Mouse (Mus musculus): Measurements from ENCODE around the gene Plek2.
"Not testable (repeated sequence)": the region's sequence is repeated elsewhere in the genome, so short reads cannot be mapped to it uniquely, and the experiment has no call there.

Plek2 gene

DNA sequence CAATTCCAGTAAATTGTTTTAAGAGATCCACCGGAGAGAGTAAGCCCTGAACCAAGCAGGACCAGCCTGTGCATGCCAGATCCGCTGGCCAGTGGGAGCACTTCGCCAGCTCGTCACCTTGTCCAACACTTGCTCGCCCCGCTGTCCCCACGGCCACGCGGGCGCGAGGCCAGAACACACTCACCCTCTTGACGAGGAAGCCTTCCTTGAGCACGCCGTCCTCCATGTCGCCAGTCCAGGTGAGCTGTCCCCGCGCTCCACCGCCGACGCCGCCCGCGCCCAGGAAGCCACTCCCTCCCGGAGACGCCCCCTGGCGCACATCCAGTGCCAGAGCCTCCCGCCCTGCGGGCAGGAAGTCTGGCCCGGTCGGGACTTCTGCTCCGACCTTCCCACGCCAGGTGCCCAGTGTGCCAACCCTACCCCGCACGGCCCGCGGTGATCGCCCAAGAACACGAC is at the start of gene Plek2:
Plek2 (minus strand) TSS at position 258 of the 456 bp plus-strand sequence.
- peak; percentile 77 for DNase-seq (ENCODE audit: low spot score)

DNA sequence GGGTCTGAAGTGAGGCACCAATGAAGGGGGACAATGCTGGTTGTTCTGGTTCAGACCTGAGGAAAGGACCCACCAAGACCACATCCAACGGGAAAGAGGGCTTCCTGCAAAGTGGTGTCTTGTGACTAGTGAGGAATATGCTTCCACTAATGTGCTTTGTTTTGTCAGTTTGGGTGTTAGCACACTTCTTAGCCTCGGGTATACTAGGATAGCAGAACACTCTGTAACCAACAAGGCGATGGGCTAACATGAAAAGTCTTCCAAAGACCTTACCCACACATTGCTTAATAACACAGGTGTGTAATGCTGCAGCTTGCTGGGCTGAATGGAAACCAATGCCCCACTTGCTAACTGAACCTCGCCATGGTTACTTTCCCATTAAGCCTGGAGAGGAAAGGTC is 49.6 kb upstream of the Plek2 start:
- DNase-seq (ENCODE audit: low spot score): no peak

DNA sequence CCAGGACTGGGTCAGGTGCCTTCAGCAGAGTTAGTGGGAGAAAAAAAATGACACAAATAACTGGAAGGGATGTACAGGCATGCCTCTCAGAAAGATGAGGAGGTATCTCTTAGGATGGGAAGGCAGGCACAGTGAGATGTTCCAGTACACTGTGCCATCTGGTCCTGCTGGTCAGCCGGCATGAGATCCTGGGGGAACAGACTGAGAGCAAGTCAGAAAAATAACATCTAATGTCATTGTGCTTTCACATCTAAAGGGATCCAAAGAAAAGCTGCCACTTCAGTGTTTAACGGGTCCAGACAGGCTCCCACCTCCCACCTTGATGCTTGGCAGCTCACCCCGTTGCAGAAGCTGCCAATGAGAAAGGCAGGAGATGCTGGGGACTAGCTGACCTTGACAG is 45.7 kb upstream of the Plek2 start:
- no peak for DNase-seq (ENCODE audit: low spot score)

DNA sequence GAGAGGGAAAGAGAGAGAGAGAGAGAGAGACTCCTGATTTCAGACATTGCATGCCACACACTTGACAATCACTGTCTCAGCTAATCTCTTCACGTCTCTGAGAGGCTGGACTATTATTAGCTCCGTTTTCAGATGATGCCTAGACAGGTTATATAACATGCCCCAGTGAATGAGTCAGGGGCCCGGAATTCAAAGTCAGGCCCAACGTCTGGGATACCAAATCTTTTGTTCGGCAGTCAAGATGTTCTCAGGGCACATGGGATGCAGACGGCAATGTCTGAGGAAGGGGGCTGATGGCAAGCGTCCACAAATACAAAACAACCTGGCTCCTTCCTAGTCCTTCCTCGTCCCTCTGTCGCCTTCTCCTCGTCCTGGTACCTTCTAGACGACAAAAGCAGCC is 45.3 kb upstream of the Plek2 start:
- no peak for DNase-seq (ENCODE audit: low spot score)

DNA sequence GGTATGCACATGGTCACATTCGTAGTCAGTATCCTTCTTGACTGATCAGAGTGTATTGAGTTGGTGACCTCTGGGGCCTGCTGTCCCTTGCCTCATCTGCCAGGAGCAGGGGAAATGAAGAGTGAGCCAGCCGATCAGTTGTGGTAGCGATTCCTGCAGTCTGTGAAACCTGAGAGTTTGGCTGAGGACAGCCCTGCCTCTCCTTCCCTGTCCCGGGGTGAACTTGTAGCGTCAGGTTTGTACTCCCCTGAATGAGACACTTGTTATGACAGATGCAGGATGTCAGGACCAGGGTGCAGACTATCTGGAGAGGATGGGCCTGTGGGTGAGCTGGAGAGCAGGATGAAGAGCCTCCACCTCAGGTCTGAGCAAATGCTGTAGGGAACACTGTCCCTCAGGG is 40.9 kb upstream of the Plek2 start:
- DNase-seq (ENCODE audit: low spot score): no peak

DNA sequence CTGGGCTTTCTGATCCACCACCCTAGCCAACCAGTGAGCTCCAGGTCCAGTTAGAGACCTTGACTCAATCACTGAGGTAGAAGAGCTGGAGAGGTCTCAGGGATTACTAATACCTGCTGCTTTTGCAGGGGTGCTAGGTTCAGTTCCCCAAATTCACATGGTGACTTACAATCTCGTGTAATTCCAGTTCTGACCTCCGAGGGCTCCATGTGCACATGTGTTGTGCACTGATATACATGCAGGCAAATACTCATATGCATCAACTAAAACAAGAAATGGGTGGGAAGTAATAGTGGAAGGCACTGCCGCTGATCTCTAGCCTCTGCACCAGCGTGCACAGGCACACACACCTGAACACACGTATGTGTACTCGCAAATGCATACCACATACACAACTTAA is 40.4 kb upstream of the Plek2 start:
- no peak for DNase-seq (ENCODE audit: low spot score)

DNA sequence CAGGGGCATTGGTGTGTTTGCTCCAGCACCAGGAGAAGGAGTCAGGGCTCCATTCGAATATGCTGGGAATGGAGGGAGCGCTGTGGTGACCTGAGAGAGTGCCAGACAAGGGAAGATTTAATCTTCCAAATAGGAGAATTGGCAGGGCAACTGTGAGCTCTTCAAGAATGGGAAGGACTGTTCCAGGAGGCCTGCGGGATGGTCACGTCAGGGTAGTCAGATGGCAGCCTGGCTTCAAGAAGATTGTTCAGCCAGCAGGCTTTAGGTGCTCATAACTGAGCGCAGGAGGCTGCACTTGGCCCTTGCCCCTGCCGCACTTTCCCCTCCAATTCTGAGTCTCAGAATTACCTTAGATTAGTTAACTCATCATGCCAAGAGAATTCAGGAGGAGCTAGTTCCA is 36.2 kb upstream of the Plek2 start:
- peak; percentile 44 for DNase-seq (ENCODE audit: low spot score)

DNA sequence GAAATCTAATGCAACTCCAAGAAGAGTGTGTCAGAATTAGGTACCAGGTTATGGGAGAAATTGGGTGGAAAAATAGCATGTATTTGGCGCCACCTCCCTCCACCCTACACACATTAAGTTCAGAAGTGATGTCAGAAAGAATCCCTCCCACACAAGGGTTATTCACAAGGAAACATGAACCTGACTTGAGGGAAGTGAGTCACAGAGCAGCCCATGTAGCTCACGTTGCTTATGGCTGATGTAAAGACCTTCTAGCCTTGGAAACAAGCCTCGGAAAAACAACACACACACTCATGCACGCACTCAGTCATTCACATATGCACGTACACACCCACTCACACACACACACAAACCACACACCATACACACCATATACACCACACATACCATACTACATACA is 33.3 kb upstream of the Plek2 start:
- DNase-seq (ENCODE audit: low spot score): no peak

DNA sequence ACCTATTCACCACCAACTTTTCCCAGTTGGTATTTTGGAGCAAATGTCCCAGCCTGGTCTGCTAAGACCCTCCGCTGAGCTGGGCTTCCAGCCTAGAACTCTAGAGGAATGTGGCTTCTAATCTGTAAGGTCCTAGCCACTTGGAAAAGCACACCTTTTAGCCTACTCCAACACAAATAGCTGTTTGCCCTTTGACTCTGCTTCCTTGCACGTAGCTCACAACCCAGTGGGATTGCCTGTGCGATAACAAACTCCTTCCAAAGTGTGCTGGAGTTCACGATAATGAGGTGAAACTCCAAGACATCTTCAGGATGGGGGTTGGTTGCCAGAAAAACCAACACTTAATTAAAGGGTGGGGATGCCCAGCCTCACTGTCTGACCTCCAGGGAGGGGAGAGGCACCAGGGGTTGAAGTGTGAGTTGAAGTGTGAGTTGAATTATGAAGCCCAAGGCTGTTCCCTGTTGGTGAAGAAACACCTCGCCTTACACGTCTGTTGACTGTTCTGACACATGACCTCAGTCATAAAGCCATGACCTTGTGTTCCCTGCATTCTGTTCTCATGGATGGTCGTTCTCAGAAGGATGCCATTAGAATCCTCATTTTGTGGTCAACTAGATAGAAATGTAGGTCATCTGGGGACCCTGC is 32.8 kb upstream of the Plek2 start:
- no peak for DNase-seq (ENCODE audit: low spot score)

DNA sequence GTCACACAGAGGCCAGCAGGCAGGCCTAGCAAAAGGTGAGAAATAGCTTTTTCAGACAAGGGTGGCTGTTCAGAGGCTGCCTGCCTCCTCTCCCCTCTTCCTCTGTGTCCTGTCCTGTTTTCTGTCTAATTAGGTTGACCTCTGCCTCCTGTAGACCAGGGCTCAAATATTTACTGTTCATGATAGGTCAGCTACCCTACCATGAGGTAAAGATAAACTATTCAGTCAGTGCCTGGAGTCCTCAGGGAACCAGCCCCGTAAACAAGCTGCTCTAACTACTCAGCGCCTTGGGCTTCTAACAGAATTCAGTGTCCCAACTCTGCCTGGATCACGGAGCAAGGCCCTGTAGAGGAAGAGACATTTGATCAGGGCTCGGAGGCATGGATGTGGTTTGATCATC is 29.7 kb upstream of the Plek2 start:
- no peak for DNase-seq (ENCODE audit: low spot score)

DNA sequence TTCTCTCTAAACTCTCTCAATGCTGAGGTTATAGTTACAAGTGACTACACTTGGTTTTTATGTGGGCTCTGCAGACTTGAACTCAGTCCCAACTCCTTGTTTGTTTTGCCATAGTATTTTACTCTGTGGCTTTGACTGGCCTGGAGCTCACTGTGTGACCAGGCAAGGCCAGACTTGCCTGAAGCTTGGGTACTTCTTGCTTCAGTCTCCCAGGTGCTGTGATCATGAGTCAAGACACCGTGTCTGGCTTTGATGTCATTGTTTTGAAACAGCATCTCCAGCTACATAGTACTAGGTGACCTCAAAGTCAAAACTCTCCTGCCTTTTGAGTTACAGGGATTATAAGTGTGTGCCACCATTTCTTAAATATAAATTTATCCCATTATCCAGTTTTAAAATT is 23.1 kb upstream of the Plek2 start:
- no peak for DNase-seq (ENCODE audit: low spot score)

DNA sequence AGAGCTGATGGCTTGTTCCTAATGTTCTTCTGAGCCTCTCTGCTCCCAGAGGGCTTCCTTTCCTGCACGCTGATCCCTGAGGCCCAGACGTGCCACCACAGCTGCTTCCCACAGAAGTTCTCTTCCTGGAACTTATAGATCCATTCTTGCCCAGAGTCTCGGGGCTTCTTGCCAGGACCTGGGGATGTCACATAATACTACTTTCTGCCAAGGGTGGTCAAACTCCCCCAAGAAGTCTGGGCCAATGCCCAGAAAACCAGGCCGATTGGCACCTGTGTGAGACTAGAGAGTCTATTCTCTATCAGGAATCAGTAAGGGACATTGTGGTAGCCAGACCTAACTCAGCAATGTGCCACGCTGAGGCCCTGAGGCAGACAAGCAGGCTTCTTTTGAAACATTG is 20.5 kb upstream of the Plek2 start:
- no peak for DNase-seq (ENCODE audit: low spot score)

DNA sequence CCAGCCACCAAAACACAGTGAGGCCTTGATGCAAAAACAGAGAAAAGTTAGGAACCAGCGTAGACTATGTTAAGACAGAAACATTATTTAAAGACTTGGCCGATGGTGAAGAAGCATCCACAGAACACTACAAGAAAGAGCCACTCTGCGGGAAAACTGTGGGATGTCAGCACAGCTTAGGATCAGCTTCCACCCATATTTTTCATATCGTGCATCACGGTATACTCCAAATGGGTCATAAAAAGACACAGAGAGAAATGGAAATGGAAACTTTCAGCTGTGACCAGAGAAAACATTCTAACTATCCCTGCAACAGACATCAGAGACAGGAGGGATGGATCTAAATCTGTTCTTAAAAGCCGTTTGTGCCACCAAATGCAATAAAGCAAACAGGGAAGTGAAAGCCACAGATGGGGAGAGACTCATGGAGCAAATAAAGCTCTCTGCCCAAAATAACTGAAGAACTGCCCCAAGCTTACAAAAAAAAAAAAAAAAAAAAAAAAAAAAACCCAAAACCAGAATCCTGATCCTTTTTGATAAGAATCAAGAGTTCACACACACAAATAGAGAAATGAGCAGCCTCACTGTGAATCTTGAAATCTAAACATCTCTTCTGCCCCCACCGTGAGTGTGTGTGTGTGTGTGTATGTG is 16.9 kb upstream of the Plek2 start:
- DNase-seq (ENCODE audit: low spot score): no peak

DNA sequence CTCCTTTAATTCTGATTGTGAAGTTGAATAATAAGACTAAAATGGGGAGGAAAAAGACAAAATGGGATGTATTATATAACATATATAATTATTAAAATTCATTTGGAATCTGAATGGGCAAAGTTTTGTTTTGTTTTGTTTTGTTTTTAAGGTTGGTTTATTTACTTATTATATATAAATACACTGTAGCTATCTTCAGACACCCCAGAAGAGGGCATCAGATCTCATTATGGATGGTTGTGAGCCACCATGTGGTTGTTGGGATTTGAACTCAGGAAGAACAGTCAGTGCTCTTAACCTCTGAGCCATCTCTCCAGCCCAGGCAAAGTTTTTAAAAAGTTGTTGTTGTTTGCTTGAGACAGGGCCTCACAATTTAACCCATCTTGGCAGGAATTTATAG is 16.2 kb upstream of the Plek2 start:
- DNase-seq (ENCODE audit: low spot score): not testable (repeated sequence)

DNA sequence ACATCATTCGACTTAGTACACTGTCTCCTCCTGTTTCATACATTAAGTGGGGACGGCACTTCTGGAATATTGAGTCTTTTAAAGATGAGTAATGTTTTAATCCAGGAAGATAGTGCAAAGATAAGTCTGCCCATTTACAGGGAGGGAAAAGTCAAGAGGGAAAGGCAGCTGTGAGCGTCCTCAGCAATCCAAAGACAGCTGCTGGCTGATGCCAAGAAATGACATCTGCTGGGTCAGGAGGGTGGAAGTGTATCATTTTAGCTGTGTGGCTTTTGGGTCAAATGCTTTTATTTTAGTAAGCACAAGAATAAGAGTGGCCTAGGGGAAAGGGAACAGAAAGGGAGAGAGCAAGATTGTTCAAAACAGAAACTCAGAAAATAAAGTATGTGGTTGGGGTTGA is 15.3 kb upstream of the Plek2 start:
- DNase-seq (ENCODE audit: low spot score): no peak

DNA sequence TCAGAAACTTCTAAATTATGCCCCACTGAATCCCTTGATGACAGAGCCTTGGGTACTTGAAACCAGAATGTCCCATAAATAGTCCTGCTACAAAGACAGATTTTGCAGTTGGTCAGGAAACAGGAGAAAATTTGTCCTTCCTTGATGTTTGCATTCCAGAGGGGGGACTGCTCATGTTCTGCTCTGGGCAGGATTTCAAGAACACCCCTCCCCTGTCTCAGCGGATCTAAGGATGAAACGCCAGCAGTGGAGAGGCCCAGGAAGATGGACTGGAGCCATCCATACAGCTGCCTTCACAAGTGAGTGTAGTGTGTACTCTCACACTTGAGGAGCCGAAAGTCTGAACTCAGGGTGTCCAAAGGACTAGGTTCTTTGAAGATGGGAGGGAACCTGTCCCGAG is 14.7 kb upstream of the Plek2 start:
- no peak for DNase-seq (ENCODE audit: low spot score)

DNA sequence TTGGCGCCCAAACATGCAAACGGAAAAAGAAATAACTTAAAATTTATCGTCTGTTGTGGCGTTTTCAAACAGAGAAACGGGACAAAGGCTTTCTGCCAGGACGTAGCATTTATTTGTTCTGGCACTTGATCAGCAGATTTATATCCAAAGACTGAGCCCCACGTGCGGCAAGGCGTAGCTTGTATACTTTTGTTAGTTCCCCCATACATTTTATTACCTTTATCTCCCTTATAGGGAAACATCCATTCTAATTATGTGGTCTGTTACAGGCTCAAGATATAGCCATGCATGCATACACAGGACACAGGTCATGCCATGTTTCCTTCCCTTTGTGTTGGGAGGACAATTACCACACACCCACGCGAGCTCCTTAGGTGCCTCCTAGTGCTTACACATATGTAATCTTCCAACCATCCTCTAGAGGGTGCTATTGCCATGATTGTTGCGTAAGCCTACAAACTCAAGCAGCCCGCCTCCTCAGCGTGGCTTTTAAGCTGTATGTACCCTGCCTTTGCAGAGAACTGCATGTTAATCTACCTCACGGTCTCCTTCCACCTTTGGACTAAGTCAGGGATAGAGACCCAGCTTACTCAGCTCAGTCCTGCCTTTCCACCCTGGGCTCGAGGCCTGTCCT is 12.4 kb upstream of the Plek2 start:
- peak; percentile 91 for DNase-seq (ENCODE audit: low spot score)

DNA sequence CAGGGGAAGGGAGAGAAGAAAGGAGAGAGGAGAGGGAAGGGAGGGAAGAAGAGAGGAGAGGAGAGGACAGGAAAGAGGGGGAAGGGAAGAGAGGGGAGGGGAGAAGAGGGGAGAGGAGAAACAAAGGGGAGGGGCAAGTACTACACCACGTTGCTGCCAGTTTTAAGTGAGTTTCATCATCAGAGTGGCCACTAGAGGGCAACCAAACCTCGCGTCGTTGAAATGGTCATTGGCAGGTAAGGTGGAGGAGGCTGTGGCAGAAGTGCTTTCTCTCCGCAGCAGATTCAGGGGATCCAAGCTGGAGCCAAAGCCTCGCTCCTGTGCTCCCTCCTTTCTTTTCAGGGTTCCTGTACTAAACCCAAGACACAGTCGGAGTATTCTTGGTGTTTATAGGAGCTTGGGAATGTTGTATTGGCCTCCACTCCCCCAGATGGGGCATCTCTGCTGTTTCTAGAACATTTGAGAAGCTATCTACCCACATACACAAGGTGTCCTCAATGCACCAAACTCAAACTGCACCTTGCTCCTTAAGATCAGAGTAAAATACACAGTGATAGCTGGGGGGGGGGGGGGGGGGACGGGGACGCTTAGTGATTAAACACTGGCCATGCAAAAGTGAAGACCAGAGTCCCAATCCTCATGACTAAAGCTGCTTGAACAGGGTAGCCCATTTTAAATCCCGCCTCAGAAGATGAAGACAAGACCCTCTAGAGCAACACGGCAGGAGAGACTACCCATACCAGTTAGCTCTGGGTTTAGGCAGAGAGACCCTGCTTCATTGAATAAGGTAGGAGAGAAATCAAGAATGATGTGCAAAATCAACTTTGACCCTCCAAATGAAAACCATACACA is 11.7 kb upstream of the Plek2 start:
- peak; percentile 93 for DNase-seq (ENCODE audit: low spot score)

DNA sequence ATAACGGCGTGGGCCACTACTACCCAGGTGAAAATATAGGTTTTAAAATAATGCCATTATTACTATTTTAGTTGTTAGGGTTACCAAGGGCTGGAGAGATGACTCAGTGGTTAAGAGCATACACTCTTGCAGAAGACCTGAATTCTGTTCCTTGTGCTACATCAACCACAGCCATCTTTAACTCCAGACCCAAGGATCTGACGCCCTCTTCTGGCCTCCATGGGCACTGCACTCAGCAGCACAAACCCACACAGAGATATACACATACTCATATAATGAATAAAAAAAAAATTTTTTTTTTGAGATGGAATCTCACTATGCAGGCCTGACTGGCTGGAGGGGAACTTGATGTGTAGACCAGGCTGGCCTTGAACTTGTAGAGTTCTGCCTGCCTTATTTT is 9.5 kb upstream of the Plek2 start:
- no peak for DNase-seq (ENCODE audit: low spot score)

DNA sequence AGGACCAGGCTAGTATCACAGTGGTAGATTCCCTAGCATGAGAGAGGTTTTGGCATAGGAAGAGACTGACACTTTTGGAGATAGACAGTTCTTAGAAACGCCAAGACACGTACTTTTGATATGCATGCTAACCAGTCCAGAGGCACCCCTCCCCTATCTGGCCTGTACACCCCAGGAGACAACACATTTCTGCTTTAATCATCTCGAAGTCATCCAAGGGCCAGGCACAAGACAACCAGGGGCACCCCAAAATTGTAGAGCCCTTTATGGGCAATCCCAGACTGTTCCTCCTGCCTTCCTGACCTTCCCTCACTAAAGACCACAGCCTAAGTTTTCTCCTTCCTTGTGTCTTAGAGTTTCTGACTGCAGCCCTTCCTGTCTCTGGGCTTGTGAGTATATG is 8.8 kb upstream of the Plek2 start:
- no peak for DNase-seq (ENCODE audit: low spot score)

DNA sequence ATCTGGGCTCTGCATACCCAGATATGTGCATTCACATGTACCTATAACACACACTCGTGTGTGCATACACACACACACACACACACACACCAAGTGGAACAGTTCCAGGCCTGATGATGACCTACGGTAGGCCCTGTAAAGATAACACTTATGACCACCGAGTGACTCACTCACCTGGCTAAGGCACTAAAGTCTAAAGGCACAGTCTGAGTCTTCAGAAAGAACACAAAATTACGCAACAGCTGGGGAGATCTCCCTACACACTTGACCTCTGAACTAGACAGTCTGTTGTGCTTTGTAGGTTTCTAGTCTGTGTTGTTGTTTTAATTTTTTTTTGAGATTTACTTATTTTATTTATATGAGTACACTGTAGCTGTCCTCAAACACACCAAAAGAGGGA is 7.7 kb upstream of the Plek2 start:
- DNase-seq (ENCODE audit: low spot score): no peak

DNA sequence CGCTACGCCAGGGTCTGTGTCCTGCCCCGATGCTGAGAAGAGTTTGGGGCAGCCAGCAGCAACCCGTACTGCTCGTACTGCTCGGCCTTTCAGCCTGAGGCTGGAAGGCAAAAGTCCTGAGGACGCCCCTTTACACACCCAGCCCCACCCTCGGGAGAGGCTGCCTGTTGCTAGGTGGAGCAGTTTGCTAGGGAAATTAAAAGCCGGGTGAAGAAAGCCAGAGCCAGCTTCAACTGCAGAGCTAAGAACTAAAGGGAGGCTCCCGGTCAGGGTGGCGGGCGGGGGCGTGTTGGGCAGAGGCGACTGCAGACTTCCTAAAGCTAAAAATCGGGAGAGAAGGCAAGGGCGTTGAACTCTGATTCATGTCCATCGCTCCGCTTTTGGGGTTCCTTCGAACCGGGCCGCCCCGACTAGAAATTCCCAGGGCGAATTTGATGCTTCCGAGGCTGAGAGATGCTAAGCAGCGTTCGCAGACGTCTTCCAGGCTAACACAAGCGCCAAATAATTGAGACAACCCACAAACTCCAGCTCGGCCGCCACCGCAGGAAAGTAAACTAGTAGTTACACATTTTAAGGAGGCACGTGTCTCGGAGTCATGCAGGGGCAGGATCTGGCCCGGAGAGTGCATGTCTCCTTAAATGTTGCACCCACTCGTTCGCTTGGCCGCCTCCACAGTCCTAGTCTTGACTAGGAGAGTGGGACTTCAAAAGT is 5.1 kb upstream of the Plek2 start:
- DNase-seq (ENCODE audit: low spot score): peak; percentile 75
